Mouse (Mus musculus): Measurements from ENCODE around the gene Ttf2. TPM values are rescaled to one million over a fixed set of nuclear protein-coding genes. Genes with fewer than 3 reads are reported as not detected.

Gene Ttf2
- total and polyA plus RNA-seq, 2 experiments = 1.9 to 2.6 TPM

GRCm38 (mm10) chr3:100920611-100921140, 48.8 kb downstream of the Ttf2 start:
- H3K36me3 ChIP-seq (ENCODE audit: control insufficient read depth, insufficient read depth, low read length) = no peaks in the 10 kb centered on the region
- H3K4me3 ChIP-seq (ENCODE audit: insufficient read depth, low read depth, low read length) = no peak overlapping the region
- DNase-seq (ENCODE audit: extremely low read depth, low read depth, low spot score) = no peak
- H3K9ac ChIP-seq (ENCODE audit: low read depth, low read length) = no peak overlapping the region
- peaks cover 2% of the 10 kb centered on the region; the same call in 1 of the 2 replicates for H3K4me1 ChIP-seq (ENCODE audit: control insufficient read depth, insufficient read depth, low read length)
- no peak overlapping the region for H3K27ac ChIP-seq (replicated peaks; ENCODE audit: insufficient read depth, low read depth, low read length)
- H3K27me3 ChIP-seq (ENCODE audit: control insufficient read depth, insufficient read depth, low read length) = no peaks in the 10 kb centered on the region
- no peak for TF ChIP-seq POLR2A (IDR thresholded peaks at IDR 0.05; ENCODE audit: extremely low read depth, insufficient read depth, low read length)
- 79% methylated on average over 9 of the region's 9 CpGs for WGBS
- no peaks in the 10 kb centered on the region for H3K79me2 ChIP-seq (ENCODE audit: control insufficient read depth, insufficient read depth, low read length)

- Histone ChIP-seq H3K36me3 (ENCODE audit: control insufficient read depth, insufficient read depth, low read length) (no peaks in the 10 kb centered on the region), H3K4me1 (ENCODE audit: control insufficient read depth, insufficient read depth, low read length) (peaks cover 2% of the 10 kb centered on the region; the same call in 1 of the 2 replicates), H3K4me3 (ENCODE audit: insufficient read depth, low read depth, low read length) (no peak overlapping the region), H3K27me3 (ENCODE audit: control insufficient read depth, insufficient read depth, low read length) (no peaks in the 10 kb centered on the region), H3K27ac (replicated peaks; ENCODE audit: insufficient read depth, low read depth, low read length) (no peak overlapping the region), H3K9ac (ENCODE audit: low read depth, low read length) (no peak overlapping the region), H3K79me2 (ENCODE audit: control insufficient read depth, insufficient read depth, low read length) (no peaks in the 10 kb centered on the region)
- TF ChIP-seq CTCF (IDR thresholded peaks at IDR 0.05; ENCODE audit: low read depth, low read length) (peak; percentile 44), POLR2A (IDR thresholded peaks at IDR 0.05; ENCODE audit: extremely low read depth, insufficient read depth, low read length) (no peak)
- DNase-seq (ENCODE audit: extremely low read depth, low read depth, low spot score) = peak; percentile 38
- 15% methylated on average over 7 of the region's 7 CpGs for WGBS
Measured at GRCm38 (mm10) chr3:100916844-100917243, 52.6 kb downstream of the Ttf2 start.

GRCm38 (mm10) chr3:100911498-100912213, 57.8 kb downstream of the Ttf2 start:
- WGBS = 67% methylated on average over 7 of the region's 7 CpGs
- H3K27ac ChIP-seq (replicated peaks; ENCODE audit: insufficient read depth, low read depth, low read length) = no peak overlapping the region
- no peak overlapping the region for H3K9ac ChIP-seq (ENCODE audit: low read depth, low read length)
- no peaks in the 10 kb centered on the region for H3K79me2 ChIP-seq (ENCODE audit: control insufficient read depth, insufficient read depth, low read length)
- no peak for DNase-seq (ENCODE audit: extremely low read depth, low read depth, low spot score)
- TF ChIP-seq CTCF (IDR thresholded peaks at IDR 0.05; ENCODE audit: low read depth, low read length) = no peak
- no peak for TF ChIP-seq POLR2A (IDR thresholded peaks at IDR 0.05; ENCODE audit: extremely low read depth, insufficient read depth, low read length)
- no peaks in the 10 kb centered on the region for H3K27me3 ChIP-seq (ENCODE audit: control insufficient read depth, insufficient read depth, low read length)
- H3K4me3 ChIP-seq (ENCODE audit: insufficient read depth, low read depth, low read length) = no peak overlapping the region
- no peaks in the 10 kb centered on the region for H3K36me3 ChIP-seq (ENCODE audit: control insufficient read depth, insufficient read depth, low read length)
- H3K4me1 ChIP-seq (ENCODE audit: control insufficient read depth, insufficient read depth, low read length) = no peaks in the 10 kb centered on the region

- Histone ChIP-seq H3K36me3 (ENCODE audit: control insufficient read depth, insufficient read depth, low read length) (no peaks in the 10 kb centered on the region), H3K4me3 (ENCODE audit: insufficient read depth, low read depth, low read length) (no peak overlapping the region), H3K27ac (replicated peaks; ENCODE audit: insufficient read depth, low read depth, low read length) (no peak overlapping the region), H3K9ac (ENCODE audit: low read depth, low read length) (no peak overlapping the region), H3K79me2 (ENCODE audit: control insufficient read depth, insufficient read depth, low read length) (no peaks in the 10 kb centered on the region), H3K27me3 (ENCODE audit: control insufficient read depth, insufficient read depth, low read length) (no peaks in the 10 kb centered on the region), H3K4me1 (ENCODE audit: control insufficient read depth, insufficient read depth, low read length) (no peaks in the 10 kb centered on the region)
- no peak for DNase-seq (ENCODE audit: extremely low read depth, low read depth, low spot score)
- 83% methylated on average over 9 of the region's 9 CpGs for WGBS
- TF ChIP-seq POLR2A (IDR thresholded peaks at IDR 0.05; ENCODE audit: extremely low read depth, insufficient read depth, low read length) (no peak), CTCF (IDR thresholded peaks at IDR 0.05; ENCODE audit: low read depth, low read length) (no peak)
Measured at GRCm38 (mm10) chr3:100911026-100911425, 58.4 kb downstream of the Ttf2 start.

- WGBS = 60% methylated on average over 5 of the region's 5 CpGs
- Histone ChIP-seq H3K27ac (replicated peaks; ENCODE audit: insufficient read depth, low read depth, low read length) (no peak overlapping the region), H3K4me3 (ENCODE audit: insufficient read depth, low read depth, low read length) (no peak overlapping the region), H3K79me2 (ENCODE audit: control insufficient read depth, insufficient read depth, low read length) (no peaks in the 10 kb centered on the region), H3K36me3 (ENCODE audit: control insufficient read depth, insufficient read depth, low read length) (no peaks in the 10 kb centered on the region), H3K9ac (ENCODE audit: low read depth, low read length) (no peak overlapping the region), H3K27me3 (ENCODE audit: control insufficient read depth, insufficient read depth, low read length) (no peaks in the 10 kb centered on the region), H3K4me1 (ENCODE audit: control insufficient read depth, insufficient read depth, low read length) (no peaks in the 10 kb centered on the region)
- TF ChIP-seq POLR2A (IDR thresholded peaks at IDR 0.05; ENCODE audit: extremely low read depth, insufficient read depth, low read length) = no peak
- TF ChIP-seq CTCF (IDR thresholded peaks at IDR 0.05; ENCODE audit: low read depth, low read length) = no peak
- DNase-seq (ENCODE audit: extremely low read depth, low read depth, low spot score) = no peak
Measured at GRCm38 (mm10) chr3:100910621-100911020, 58.8 kb downstream of the Ttf2 start.

GRCm38 (mm10) chr3:100908594-100908993, 60.9 kb downstream of the Ttf2 start:
- no peaks in the 10 kb centered on the region for H3K79me2 ChIP-seq (ENCODE audit: control insufficient read depth, insufficient read depth, low read length)

More at GRCm38 (mm10) chr3:100908594-100908993, 60.9 kb downstream of the Ttf2 start:
- 62% methylated on average over 6 of the region's 6 CpGs for WGBS
- H3K27ac ChIP-seq (replicated peaks; ENCODE audit: insufficient read depth, low read depth, low read length) = no peak overlapping the region
- no peak overlapping the region for H3K4me3 ChIP-seq (ENCODE audit: insufficient read depth, low read depth, low read length)
- no peaks in the 10 kb centered on the region for H3K4me1 ChIP-seq (ENCODE audit: control insufficient read depth, insufficient read depth, low read length)
- no peak for DNase-seq (ENCODE audit: extremely low read depth, low read depth, low spot score)
- no peaks in the 10 kb centered on the region for H3K27me3 ChIP-seq (ENCODE audit: control insufficient read depth, insufficient read depth, low read length)
- no peak for TF ChIP-seq POLR2A (IDR thresholded peaks at IDR 0.05; ENCODE audit: extremely low read depth, insufficient read depth, low read length)
- no peak for TF ChIP-seq CTCF (IDR thresholded peaks at IDR 0.05; ENCODE audit: low read depth, low read length)
- H3K9ac ChIP-seq (ENCODE audit: low read depth, low read length) = no peak overlapping the region
- H3K36me3 ChIP-seq (ENCODE audit: control insufficient read depth, insufficient read depth, low read length) = no peaks in the 10 kb centered on the region
